Mouse (Mus musculus) c-Kit-positive CD71-positive TER-119-positive erythroid progenitor cells, embryonic 14.5 days (primary cell): ENCODE results near the gene Cir1.

Experiments
- DNase-seq: peaks from one replicate; pipeline ENCODE4 v3.0.0-alpha.2; 2013; ENCODE audit warnings: low spot score

Cir1 gene

DNA sequence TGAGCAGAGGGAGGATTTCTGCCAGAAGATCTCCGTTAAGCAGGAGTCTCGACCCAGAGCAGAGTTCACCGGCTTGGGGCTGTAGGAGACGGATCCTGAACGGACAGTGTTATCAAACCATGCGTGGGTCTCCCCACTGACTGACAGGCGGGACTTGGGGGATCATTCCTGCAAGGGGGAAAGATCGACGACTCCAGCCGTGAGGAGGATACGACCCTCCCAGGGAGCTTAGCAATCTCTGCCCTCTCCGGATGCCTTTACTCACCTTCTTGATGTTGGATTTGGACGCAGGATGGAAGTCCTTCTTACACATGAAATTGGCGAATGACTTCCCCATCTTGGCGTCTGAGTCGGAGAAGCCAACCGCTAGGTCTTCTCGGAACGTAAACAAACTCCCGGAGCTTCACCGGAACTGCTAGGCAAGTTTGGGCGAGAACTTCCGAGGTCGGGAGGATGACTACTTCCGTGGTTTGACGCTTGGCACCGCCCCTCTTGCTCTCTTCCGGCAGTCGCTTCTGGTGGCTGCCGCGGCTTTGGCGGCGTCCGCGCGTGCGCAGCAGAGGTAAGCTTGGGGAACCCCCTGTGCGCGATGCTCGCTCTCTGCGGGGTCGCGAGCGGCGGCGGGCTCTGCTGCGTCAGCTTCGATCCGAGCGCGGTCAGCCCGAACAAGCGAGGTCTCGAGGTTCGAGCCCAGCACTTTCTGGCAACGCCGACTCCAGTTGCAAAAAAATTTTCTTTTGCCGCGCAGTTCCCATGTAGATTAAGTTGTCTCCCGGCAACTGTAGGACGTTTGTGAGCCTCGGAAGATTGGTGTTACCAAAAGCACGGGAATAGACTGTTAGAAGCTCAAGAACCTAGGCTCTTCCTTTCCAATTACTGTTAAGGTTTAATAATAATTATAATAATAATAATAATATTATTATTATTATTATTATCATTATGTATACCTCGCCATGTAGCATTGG is at the start of gene Cir1, which contains the start of gene Scrn3:
Gene Cir1, minus strand, starts transcription at position 550 of the 965 bp plus-strand sequence.
Gene Scrn3, plus strand, starts transcription at position 450 of the 965 bp plus-strand sequence.
- peak; percentile 95 for DNase-seq

DNA sequence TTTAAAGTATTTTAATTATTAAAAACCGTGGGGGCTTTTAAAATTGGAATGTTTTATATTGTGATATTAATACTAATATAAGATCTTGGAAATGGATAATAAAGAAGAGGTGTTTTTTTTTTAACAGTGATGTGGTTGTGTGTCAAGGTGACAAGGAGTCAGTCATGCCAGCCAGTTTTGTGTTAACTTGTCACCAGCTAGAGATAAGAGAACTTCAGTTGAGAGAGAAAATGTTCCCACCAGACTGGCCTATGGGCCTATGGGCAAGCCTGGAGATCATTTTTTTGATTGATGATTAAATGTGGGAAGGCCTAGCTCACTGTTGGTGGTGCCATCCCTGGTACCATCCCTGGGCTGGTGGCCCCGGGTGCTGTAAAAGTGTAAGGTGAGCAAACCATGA is 48.0 kb upstream of the Cir1 start:
- peak; percentile 25 for DNase-seq

DNA sequence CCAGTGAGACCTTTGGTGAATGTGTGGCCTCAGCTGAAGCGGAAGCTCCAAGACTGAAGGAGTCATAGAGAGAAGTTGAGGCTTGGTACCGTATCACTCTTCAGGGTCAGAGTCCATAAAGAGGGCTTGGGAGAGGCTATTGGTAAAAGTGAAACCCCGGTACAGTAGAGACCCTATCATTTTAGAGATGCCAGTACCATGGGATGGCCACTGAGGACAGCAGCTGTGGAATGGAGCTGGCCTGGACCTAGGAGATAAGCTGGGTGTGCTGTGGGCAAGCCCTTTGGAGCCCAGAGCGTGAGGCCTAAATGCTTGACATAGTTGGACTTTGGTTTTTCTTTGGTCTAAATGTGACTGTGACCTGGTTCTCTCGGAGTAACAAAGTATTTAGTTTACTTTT is 47.4 kb upstream of the Cir1 start:
- peak; percentile 75 for DNase-seq

DNA sequence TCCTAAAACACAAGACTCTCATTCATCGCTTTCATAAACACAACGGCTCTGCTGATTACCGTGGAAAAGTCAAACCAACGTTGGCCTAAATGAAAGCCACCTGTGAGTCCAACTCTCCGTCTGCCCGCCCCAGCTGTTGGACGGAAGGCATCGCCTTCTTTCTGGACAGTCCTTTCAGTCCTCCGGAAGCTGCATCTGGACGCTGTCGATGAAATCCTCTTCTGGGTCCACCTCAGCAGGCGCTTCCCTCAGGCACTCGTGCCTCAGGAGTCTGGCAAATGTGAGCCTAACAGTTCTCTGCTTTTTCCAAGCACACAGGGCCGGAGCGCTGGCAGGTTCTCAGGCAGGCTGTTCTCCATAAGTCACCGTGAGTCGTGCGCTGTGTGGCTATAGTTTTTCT is 44.5 kb upstream of the Cir1 start:
- no peak for DNase-seq

DNA sequence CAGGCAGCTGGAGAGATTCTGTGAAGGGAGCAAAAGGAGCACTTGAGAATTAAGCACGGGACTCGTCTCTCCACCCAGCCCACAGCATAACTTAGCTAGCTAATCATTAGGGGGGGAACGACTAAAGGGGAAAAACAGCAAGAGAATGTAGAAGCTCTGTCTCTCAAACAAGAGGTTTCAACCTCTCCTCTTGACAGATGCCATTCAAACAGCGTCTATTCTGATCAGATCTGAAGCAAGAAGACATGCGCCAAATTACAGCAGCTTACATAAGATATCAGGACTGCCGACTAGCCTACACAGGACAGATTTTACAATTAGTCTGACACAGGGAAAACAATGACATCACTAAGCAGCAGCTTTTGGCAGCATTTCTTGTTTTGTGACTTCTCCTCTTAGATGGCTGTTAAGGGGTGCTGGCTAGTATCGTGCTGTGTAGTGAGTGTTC is 39.5 kb upstream of the Cir1 start:
- DNase-seq = no peak

DNA sequence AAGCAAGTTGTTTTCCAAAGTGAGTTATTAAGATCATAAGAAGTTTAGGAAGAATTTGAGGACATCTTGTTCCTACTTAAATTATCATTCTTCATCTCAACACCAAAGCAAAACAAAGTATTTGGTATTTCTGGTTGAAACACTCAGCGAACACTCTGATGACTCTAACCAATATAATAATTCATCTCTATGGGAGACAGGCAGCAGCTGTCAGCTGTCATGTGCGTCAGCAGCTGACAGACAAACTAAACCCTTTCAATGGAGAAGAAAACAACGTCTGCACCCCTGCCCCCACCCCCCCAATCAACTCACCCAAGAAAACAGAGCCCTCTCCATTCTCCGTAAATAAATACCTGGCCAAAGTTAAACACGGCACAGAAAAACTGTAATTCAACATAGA is 39.0 kb upstream of the Cir1 start:
- DNase-seq = no peak

DNA sequence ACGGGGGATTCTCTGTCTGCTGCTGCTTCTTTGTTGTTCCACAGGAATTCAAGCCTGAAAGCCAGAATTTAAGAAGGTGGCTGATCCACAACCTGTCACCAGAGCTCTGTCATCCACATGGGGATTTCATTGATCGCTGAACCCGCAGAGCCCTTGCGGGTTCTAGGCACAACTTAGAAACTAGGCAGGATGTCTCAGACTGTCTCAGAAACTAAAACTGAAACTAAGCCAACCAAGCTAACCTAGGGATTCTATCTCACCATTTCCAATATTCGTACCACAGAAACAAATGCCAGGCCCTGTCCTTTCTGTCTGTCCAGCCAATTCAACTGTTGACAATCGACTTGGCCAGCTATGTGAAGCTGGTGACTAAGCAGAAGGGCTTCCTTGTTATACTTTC is 35.7 kb upstream of the Cir1 start:
- no peak for DNase-seq

DNA sequence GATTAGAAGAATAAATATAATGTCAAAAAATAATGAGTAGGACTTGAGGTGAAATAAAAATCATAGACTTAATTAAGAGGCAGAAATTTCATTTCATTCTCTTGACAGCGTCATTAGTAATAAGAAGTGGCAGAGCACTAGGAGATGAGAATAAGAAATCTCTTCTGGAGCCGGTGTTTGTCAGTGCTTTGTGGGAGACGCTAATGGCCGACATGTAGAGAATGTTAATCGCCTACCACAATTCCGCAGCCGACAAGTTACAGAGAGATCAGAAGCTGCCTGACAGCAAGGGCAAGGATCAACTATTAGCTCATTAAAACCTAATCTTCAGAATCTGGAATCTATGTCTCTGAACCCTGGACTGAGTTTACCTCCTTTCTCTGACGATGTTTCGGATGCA is 35.3 kb upstream of the Cir1 start:
- DNase-seq = no peak

DNA sequence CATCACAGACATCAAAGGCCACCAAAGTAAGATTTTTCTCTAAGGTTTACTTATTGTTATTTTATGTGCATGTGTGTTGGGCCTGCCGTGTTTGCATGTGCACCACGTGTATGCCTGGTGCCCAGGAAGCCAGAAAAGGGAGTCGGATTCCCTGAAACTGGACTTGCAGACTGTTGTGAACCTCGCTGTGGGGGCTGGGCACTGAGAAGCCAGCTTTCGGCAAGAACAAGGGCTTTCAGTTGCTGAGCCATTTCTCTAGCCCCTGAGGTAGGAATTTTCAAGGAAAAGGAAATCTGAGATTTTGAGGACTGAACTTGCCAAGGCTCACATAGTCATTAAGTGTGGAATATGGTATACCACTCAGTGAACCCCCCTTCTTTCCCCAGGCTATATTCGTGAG is 34.6 kb upstream of the Cir1 start:
- DNase-seq = no peak

DNA sequence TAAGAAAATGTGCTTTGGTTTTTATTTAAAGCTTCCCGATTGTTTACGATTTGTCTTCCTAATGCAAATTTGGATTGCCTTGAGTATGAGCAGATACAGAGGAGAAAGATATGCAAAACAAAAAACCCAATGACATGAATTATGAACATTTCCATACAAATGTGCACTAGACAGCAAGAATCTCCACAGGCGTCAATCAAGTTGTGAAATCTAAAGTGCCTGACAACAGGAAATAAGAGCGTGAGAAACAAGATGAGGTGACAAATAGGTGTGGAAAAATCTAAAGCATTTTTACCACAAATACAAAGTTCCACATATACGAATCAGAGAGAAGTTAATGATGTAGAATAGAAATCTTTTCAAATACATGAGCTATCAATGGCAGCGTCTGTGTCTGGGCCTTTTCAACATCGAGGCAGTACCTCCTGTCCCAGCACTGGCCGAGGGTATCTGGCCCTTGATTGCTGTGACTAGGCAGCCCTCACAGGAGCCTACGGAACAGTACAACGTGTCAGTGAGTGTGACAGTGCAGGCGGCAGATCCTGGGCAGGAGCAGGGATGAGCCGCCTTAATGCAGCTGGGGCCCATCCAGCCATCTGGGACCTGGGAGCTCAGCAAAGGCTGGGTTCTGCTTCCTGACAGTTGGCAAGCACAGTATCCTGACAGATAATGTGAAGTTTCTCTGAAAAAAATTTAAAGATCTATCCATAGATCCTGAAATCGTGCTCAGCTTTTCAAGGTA is 34.0 kb upstream of the Cir1 start:
- DNase-seq = no peak

DNA sequence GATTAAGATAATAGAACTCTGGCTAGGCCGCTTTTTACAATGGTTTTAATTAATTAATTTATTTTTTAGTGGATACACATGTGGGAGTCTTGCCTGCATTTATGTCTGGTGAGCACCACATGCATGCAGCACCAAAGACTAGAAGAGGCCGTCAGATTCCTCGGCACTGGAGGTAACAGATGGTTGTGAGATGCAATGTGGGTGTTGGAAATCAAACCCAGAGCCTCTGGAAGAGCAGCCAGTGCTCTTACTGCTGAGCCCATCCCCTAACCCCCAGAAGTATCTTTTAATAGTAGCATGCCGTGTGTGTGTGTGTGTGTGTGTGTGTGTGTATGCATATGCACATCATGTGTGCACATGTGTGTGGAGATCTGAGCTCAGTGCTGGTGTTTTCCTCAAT is 32.7 kb upstream of the Cir1 start:
- no peak for DNase-seq

DNA sequence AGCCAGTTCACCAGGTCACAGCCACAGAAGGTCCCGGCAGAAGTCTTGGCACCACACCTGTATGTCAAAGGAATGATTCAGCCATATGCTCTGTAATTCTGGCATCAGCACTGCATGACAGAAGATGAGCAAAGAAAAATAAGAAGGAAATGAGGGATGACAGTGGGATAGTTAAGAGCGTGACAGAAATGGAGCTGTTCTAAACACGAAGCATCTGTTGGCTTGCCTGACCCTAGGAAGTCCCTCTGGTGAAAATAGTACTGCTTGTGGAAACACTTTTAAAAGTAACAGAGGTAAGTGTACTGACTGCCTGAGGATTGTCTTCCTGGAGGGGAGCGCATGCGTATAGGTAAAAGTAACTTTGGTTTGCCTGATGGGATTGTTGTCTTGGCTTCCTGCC is 31.2 kb upstream of the Cir1 start:
- no peak for DNase-seq

DNA sequence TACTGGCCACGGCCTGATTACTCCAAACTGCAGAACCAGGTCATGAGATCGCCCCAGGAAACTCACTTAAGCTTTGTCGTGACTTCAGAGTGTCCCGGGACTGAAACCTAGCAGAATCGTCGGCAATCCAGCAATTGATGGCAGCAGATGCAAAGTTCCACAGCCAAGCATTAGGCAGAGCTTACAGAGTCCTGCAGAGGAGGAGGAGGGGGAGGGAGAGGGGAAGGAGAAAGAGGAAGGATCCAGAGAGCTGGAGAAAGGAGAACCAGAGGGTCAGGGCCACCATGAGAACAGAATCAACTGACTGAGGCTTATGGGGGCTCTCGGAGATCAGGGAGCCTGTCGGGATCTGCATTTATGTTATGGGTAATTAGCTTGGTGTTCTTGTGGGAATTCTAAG is 25.9 kb upstream of the Cir1 start:
- no peak for DNase-seq

DNA sequence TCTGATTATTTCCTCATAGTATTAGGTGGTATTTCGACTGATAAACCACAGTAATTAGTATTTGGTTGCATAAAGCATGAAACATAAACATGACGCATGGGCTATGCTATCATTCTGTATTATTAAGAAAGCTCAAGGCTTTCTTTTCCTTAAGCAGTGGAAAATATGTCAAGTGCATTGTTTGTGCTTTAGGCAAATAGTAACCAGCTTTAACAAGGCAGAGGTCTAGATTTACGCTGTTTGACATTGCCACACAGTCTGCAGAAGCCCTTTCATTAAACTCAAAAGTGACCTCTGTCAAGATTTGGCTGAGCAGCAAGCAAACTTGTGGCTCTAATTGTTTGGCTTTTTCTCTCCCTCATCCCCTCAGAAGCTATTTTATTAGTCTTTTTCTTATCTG is 23.4 kb upstream of the Cir1 start:
- DNase-seq = no peak

DNA sequence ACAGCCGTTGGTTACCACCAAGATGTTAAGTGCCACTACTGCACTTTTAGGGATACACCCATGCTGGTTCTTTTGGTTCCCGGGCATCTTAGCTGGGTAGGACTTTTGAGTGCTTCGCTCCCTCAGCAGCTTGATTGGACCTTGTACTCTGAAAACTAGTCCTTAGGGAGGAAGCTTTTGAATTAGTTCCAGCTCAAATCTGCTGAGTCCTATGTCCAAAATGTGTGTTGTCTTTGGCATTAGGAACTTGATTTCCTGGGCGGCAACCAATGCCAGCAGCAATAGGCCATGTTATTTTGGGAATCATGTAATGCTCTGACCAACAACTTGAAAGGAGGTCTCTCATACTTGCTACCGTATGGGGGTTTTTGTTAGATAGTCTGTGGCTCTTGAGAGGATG is 13.4 kb upstream of the Cir1 start:
- DNase-seq = no peak

DNA sequence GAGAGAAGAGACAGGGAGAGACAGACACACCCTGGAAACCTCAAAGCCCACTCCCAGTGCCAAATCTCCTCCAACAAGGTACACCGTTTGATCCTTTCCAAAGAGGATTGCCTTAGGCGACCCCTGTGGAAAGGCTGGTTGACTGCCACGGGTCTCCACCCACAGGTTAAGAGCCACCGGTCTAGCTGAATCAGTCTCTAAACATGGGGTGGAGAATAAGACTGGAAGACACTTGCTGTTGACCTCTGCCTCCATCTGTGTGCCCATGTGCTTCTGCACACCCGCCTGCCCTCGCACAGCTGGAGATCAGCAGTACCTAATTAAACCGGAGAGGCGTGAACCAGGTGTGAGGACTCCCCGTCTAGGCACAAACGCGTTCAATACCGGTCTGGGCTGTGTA is 10.5 kb upstream of the Cir1 start:
- no peak for DNase-seq

DNA sequence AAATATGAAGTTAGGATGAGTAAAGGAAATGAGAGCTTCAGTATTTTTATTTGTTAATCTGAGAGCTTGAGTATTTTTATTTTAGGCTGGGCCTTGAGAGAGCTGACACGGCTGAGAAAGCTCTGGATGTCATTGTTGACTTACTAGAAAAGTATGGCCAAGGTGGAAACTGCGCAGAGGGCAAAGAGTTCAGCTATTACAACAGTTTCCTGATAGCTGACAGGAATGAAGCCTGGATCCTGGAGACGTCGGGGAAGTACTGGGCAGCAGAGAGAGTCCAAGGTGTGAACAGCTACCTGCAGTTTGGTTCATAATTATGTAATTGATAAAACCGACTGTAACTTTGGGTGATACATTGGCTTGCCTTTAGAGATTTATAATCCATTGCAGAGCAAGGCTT is 6.7 kb upstream of the Cir1 start:
- DNase-seq = no peak

DNA sequence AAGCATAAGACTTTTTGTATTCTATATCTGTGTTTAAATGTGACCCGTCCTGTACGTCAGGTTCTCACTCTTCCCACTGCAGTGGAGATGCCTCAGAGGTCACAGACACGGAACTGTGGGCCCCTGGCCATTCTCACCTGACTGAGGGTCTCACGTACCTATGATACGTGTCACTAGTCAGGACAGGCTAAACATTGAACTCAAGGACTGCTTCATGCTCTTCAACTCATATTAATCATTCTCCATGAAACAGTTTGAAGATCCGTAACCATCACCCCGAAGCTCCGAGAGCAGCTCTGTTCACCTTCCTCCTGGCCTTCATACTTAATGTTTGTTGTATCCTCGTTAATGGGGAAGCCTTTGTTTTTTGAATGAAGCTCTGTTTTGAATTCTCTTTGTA is 4.9 kb upstream of the Cir1 start:
- DNase-seq = no peak

DNA sequence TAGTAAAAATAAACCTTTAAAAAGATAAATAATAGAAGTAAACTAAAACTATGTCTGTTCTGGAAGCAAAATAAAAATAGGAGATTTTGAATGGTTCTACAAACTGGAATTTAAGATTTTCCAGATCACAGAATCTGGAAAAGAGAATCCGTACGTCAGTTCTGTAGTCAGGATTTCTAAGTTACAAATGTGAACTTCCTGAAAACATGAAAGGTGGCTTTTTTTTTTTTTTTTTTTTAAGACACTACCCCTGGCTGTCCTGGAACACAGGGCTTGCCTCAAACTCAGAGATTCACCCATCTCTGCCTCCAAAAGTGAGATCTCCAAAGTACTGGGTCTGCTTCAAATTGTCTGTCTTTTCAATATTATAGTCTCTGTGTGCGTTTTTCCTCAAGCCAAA is 1.8 kb upstream of the Cir1 start:
- DNase-seq = no peak

DNA sequence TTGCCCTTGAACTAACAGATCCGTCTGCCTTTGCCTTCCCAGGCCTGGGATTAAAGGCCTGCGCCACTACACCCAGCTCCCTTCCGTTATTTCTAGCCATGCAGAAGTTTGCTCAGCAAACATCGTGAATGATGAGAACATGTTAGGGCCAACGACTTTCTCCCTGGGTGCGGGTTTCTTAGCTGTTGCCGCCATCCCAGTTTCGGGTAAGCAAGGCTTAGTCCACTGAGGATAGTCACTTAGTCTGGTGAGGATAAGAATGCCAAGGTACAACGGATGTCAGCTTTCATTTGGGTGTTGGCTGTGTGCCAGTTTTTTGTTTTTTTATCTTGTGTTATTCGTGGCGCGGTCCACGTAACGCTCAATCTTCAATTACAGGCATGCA is 608 bp upstream of the Cir1 start:
- peak; percentile 83 for DNase-seq

DNA sequence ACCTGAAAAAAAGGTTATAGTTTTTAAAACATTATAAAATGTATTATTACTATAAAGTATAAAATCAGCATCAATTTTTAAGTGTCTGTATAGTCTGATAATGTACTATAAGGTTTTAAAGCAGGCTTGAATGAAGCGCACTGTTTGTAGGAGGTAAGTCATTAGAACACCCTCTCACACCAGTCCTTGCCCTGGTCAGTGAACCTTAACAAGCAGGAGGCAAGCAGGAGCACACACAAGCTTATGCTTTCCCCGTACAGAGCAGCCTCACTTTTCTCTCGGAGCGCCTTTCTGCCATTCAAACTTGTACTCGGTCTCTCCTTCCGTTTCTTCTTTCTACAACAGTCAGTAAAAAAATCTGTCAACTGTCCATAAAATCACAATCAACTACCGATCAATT is 6.5 kb downstream of the Cir1 start:
- DNase-seq = no peak

DNA sequence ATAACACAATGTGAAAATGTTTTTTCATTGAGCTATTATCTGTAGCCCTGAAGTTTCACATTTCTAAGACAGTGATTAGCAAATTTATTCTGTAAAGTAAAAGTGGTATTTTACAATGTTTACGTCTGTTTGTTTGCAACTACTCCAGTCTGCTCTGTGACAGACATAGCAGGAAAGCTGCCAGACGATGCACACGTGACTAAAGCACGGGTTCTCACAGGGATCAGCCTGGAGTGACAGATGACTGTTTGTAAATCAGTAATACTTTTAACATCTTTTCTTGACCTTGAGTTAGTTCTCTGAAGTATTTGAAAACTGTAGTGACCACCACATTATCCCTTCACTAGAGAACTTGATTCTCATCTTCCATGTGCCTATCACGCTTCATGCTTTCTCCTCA is 8.0 kb downstream of the Cir1 start:
- DNase-seq = no peak

DNA sequence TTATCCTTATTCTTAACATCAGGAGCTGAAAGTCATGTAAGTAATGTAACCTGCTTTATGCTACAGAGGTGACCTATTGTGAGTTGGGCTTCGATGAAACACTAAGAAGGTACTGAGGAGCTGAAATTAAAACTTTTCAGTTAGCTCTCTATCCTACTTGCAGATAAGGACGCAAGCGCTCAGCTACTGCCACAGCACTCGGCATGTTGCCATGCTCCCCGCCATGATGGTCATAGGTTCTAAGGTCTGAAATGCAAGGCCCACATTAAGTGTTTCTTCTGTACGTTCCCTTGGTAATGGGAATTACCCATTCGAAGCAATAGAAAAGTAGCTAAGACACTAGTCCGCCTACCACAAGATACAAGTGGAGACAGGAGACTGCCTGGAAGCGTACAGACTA is 9.8 kb downstream of the Cir1 start:
- no peak for DNase-seq
